Mouse (Mus musculus) gonadal fat pad, adult 2 months (tissue): ENCODE measurements around the gene Hgd. TPM values are rescaled to one million over a fixed set of nuclear protein-coding genes. Genes with fewer than 3 reads are reported as not detected.
"Not testable (repeated sequence)": the region's sequence is repeated elsewhere in the genome, so short reads cannot be mapped to it uniquely, and the experiment has no call there.

ENCODE experiments used
- DNase-seq: peaks from one replicate; pipeline ENCODE4 v3.0.0-alpha.2; 2012; ENCODE audit warnings: low read depth
- polyA plus RNA-seq: library from polyadenylated mRNA; depleted of rRNA; stranded (reverse); fragments of >200 nt; gene quantifications from 2 replicates; pipeline ENCODE4 v1.2.3, GENCODE M21; 2012

Hgd gene
- polyA plus RNA-seq, 1 experiment: 0.14 TPM

- DNase-seq: no peak
These were observed 49.1 kb downstream of the Hgd start for GRCm38 (mm10) chr16:37629011-37629410.

- DNase-seq: no peak
These were observed 54.6 kb downstream of the Hgd start for GRCm38 (mm10) chr16:37634578-37634977.

- no peak for DNase-seq
These were observed 55.1 kb downstream of the Hgd start for GRCm38 (mm10) chr16:37635095-37635494.

- no peak for DNase-seq
These were observed 56.2 kb downstream of the Hgd start for GRCm38 (mm10) chr16:37636107-37636506.

GRCm38 (mm10) chr16:37637802-37638201, 57.8 kb downstream of the Hgd start:
- no peak for DNase-seq

GRCm38 (mm10) chr16:37640522-37640921, 60.6 kb downstream of the Hgd start:
- not testable (repeated sequence) for DNase-seq

GRCm38 (mm10) chr16:37644486-37644885, 64.5 kb downstream of the Hgd start:
- DNase-seq: no peak

- no peak for DNase-seq
These were observed 65.3 kb downstream of the Hgd start for GRCm38 (mm10) chr16:37645211-37645610.

GRCm38 (mm10) chr16:37645799-37646198, 65.8 kb downstream of the Hgd start:
- DNase-seq: no peak

GRCm38 (mm10) chr16:37647067-37647466, 67.1 kb downstream of the Hgd start:
- DNase-seq: no peak

GRCm38 (mm10) chr16:37647936-37648335, 68.0 kb downstream of the Hgd start:
- no peak for DNase-seq

GRCm38 (mm10) chr16:37649068-37649467, 69.1 kb downstream of the Hgd start:
- DNase-seq: no peak

- no peak for DNase-seq
These were observed 71.5 kb downstream of the Hgd start for GRCm38 (mm10) chr16:37651467-37651866.

GRCm38 (mm10) chr16:37652654-37653053, 72.7 kb downstream of the Hgd start:
- no peak for DNase-seq

GRCm38 (mm10) chr16:37653058-37653457, 73.1 kb downstream of the Hgd start:
- DNase-seq: no peak

GRCm38 (mm10) chr16:37653731-37654657, 74.0 kb downstream of the Hgd start, which contains the start of gene Ndufb4:
Ndufb4 (minus strand) TSS chr16:37654453.
- DNase-seq: peak; percentile 70

- no peak for DNase-seq
These were observed 75.0 kb downstream of the Hgd start for GRCm38 (mm10) chr16:37654831-37655455.

GRCm38 (mm10) chr16:37655756-37656347, 75.9 kb downstream of the Hgd start:
- no peak for DNase-seq

- no peak for DNase-seq
These were observed 76.8 kb downstream of the Hgd start for GRCm38 (mm10) chr16:37656796-37657195.

GRCm38 (mm10) chr16:37663643-37664459, 83.9 kb downstream of the Hgd start:
- DNase-seq: no peak

GRCm38 (mm10) chr16:37665394-37665935, 85.5 kb downstream of the Hgd start:
- no peak for DNase-seq
